10 mouse cellular contexts compared by ENCODE assay signal in genomic region chr15:96972706-96973274, GRCm38 (mm10).
"Had no signal": no experiment of that assay in that cellular context is flagged by ENCODE, and none has a peak within 500 bp of the region (broad histone marks: within the 10 kb centered on the region; RNA-seq: fewer than 3 reads in every experiment).

No protein-coding gene starts in this region.

- H3K27ac ChIP-seq: layer of hippocampus, adult 2 months; liver, embryonic 15.5 days; neural tube, embryonic 12.5 days had no signal

- H3K4me1 ChIP-seq: liver, embryonic 15.5 days; neural tube, embryonic 12.5 days had no signal

- H3K9me3 ChIP-seq: liver, embryonic 15.5 days; neural tube, embryonic 12.5 days had no signal

- H3K4me3 ChIP-seq: layer of hippocampus, adult 2 months; liver, embryonic 15.5 days; neural tube, embryonic 12.5 days had no signal

- DNase-seq: kidney, adult 18-20 months; kidney, postnatal 10 days; kidney, postnatal 4 days; midbrain, embryonic 14.5 days; thymus, adult 2 months; thymus, postnatal 25 days had no signal

- H3K9ac ChIP-seq: liver, embryonic 15.5 days; neural tube, embryonic 12.5 days had no signal

- H3K36me3 ChIP-seq: liver, embryonic 15.5 days; neural tube, embryonic 12.5 days had no signal

- H3K4me2 ChIP-seq: liver, embryonic 11.5 days; liver, embryonic 15.5 days; neural tube, embryonic 12.5 days had no signal

- H3K27me3 ChIP-seq: liver, embryonic 15.5 days; neural tube, embryonic 12.5 days had no signal
